Mouse (Mus musculus) CH12.LX (cell line): ENCODE data around the gene Cbr2. TPM values are rescaled to one million over a fixed set of nuclear protein-coding genes. Genes with fewer than 3 reads are reported as not detected.

Experiments
- DNase-seq: peaks from one replicate; pipeline ENCODE4 v3.0.0-alpha.2; 2013; ENCODE audit errors: extremely low read depth
- H3K27ac ChIP-seq: 2 replicates; pipeline ENCODE4 v1.5.1; 2012; ENCODE audit warnings: low read depth, mild to moderate bottlenecking, control low read depth, moderate library complexity; ENCODE audit not compliant: insufficient read depth
- H3K27me3 ChIP-seq: replicated peaks from 2 replicates; pipeline ENCODE3; 2012; ENCODE audit warnings: inconsistent platforms
- H3K36me3 ChIP-seq, 2 experiments: replicated peaks in 1 of 2; 2 replicates each; pipeline versions ENCODE3 to v1.6.1; 2012; ENCODE audit warnings: inconsistent platforms in 1 of 2, low read length in 1 of 2, mild to moderate bottlenecking in 1 of 2, mixed read lengths in 1 of 2, moderate library complexity in 1 of 2; ENCODE audit not compliant: control insufficient read depth in 1 of 2, insufficient read depth in 1 of 2
- H3K4me1 ChIP-seq, 2 experiments: 2 replicates each; pipeline ENCODE4 v1.6.1; 2012; ENCODE audit warnings: inconsistent platforms in 1 of 2, moderate library complexity in 1 of 2; ENCODE audit not compliant: insufficient read depth in 2 of 2, control insufficient read depth in 1 of 2
- H3K4me2 ChIP-seq: 2 replicates; pipeline ENCODE4 v1.6.1; 2012; ENCODE audit warnings: low read depth, mild to moderate bottlenecking, control low read depth; ENCODE audit not compliant: poor library complexity, insufficient read depth, severe bottlenecking
- H3K4me3 ChIP-seq, 3 experiments: fragments of 150-350 bp in 1 of 3; sonication (generic) in 1 of 3; replicated peaks in 1 of 3; 2 replicates each; pipeline versions ENCODE3 to v1.5.1; 2011 to 2012; ENCODE audit warnings: low read depth in 2 of 3, low read length in 2 of 3, mild to moderate bottlenecking in 2 of 3, moderate library complexity in 2 of 3, control low read depth in 1 of 3, improper control_type of control experiment in 1 of 3, inconsistent platforms in 1 of 3, mixed read lengths in 1 of 3; ENCODE audit not compliant: poor library complexity in 1 of 3
- H3K79me2 ChIP-seq: replicated peaks from 2 replicates; pipeline ENCODE4 v1.6.1; 2012; ENCODE audit warnings: mild to moderate bottlenecking, moderate library complexity; ENCODE audit not compliant: control insufficient read depth, poor library complexity, insufficient read depth, severe bottlenecking; ENCODE audit errors: extremely low read depth
- H3K9ac ChIP-seq: 2 replicates; pipeline ENCODE4 v1.6.1; 2012; ENCODE audit warnings: low read depth, mild to moderate bottlenecking, control low read depth, moderate library complexity; ENCODE audit not compliant: insufficient read depth
- H3K9me3 ChIP-seq: replicated peaks from 2 replicates; pipeline ENCODE3; 2012; ENCODE audit warnings: low read length, inconsistent platforms, mixed read lengths
- BHLHE40 ChIP-seq: IDR thresholded peaks from 2 replicates; pipeline ENCODE4 v1.6.1; 2011; ENCODE audit warnings: mild to moderate bottlenecking, low read depth, low read length, improper control_type of control experiment
- CHD1 ChIP-seq: IDR thresholded peaks from 2 replicates; pipeline ENCODE4 v1.6.1; 2012; ENCODE audit warnings: low read depth, low read length, improper control_type of control experiment, inconsistent platforms
- CHD2 ChIP-seq: IDR thresholded peaks from 2 replicates; pipeline ENCODE4 v1.6.1; 2011; ENCODE audit warnings: low read length, improper control_type of control experiment
- CTCF ChIP-seq, 2 experiments: IDR thresholded peaks in 1 of 2; conservative IDR thresholded peaks in 1 of 2; 2 replicates each; pipeline ENCODE4 v1.5.1; 2011 to 2012; ENCODE audit warnings: low read depth in 2 of 2, low read length in 2 of 2, improper control_type of control experiment in 1 of 2, inconsistent platforms in 1 of 2, mild to moderate bottlenecking in 1 of 2, moderate library complexity in 1 of 2
- ETS1 ChIP-seq: conservative IDR thresholded peaks from 2 replicates; pipeline ENCODE4 v1.6.1; 2012; ENCODE audit warnings: low read depth, mild to moderate bottlenecking, inconsistent platforms, low read length, improper control_type of control experiment, moderate library complexity
- GABPA ChIP-seq: IDR thresholded peaks from 2 replicates; pipeline ENCODE4 v1.6.1; 2012; ENCODE audit warnings: low read depth, low read length, improper control_type of control experiment, inconsistent platforms; ENCODE audit not compliant: insufficient replicate concordance
- HCFC1 ChIP-seq: IDR thresholded peaks from 2 replicates; pipeline ENCODE4 v1.6.1; 2012; ENCODE audit warnings: low read depth, mild to moderate bottlenecking, inconsistent platforms, low read length, improper control_type of control experiment
- IRF4 ChIP-seq: IDR thresholded peaks from 2 replicates; pipeline ENCODE4 v1.6.1; 2014; ENCODE audit warnings: low read depth, mild to moderate bottlenecking, inconsistent platforms, low read length, improper control_type of control experiment
- JUN ChIP-seq: IDR thresholded peaks from 2 replicates; pipeline ENCODE4 v1.6.1; 2011; ENCODE audit warnings: low read depth, mild to moderate bottlenecking, low read length, improper control_type of control experiment, moderate library complexity; ENCODE audit not compliant: insufficient read depth
- KAT2A ChIP-seq: IDR thresholded peaks from 2 replicates; pipeline ENCODE4 v1.6.1; 2012; ENCODE audit warnings: low read length, improper control_type of control experiment, inconsistent platforms; ENCODE audit not compliant: insufficient replicate concordance
- MAFK ChIP-seq: IDR thresholded peaks from 2 replicates; pipeline ENCODE4 v1.6.1; 2011; ENCODE audit warnings: low read length, improper control_type of control experiment; ENCODE audit not compliant: insufficient replicate concordance
- MAZ ChIP-seq: IDR thresholded peaks from 2 replicates; pipeline ENCODE4 v1.6.1; 2012; ENCODE audit warnings: low read depth, mild to moderate bottlenecking, inconsistent platforms, low read length, improper control_type of control experiment, moderate library complexity
- MEF2A ChIP-seq: IDR thresholded peaks from 2 replicates; pipeline ENCODE4 v1.6.1; 2014; ENCODE audit warnings: low read depth, mild to moderate bottlenecking, inconsistent platforms, low read length, improper control_type of control experiment, borderline replicate concordance
- MYC ChIP-seq: IDR thresholded peaks from 2 replicates; pipeline ENCODE4 v1.6.1; 2011; ENCODE audit warnings: low read depth, mild to moderate bottlenecking, improper control_type of control experiment, low read length
- NELFE ChIP-seq: IDR thresholded peaks from 2 replicates; pipeline ENCODE4 v1.6.1; 2011; ENCODE audit warnings: low read depth, low read length, improper control_type of control experiment
- PAX5 ChIP-seq: IDR thresholded peaks from 2 replicates; pipeline ENCODE4 v1.6.1; 2012; ENCODE audit warnings: low read length, inconsistent platforms, mixed read lengths
- POLR2A ChIP-seq: IDR thresholded peaks from 2 replicates; pipeline ENCODE4 v1.6.1; 2011; ENCODE audit warnings: low read depth, mild to moderate bottlenecking, improper control_type of control experiment, low read length
- POLR2AphosphoS2 ChIP-seq: IDR thresholded peaks from 2 replicates; pipeline ENCODE4 v1.6.1; 2011; ENCODE audit warnings: low read depth, low read length, improper control_type of control experiment
- TBP ChIP-seq: conservative IDR thresholded peaks from 2 replicates; pipeline ENCODE4 v1.6.1; 2011; ENCODE audit warnings: low read depth, low read length, improper control_type of control experiment
- UBTF ChIP-seq: IDR thresholded peaks from 2 replicates; pipeline ENCODE4 v1.6.1; 2012; ENCODE audit warnings: low read depth, mild to moderate bottlenecking, inconsistent platforms, low read length, improper control_type of control experiment, moderate library complexity
- USF2 ChIP-seq: conservative IDR thresholded peaks from 2 replicates; pipeline ENCODE4 v1.6.1; 2011; ENCODE audit warnings: low read depth, low read length, improper control_type of control experiment
- ZKSCAN1 ChIP-seq: IDR thresholded peaks from 2 replicates; pipeline ENCODE4 v1.6.1; 2012; ENCODE audit warnings: low read depth, inconsistent platforms, low read length, improper control_type of control experiment, borderline replicate concordance
- dilution Hi-C: fragments of 300-500 bp; cut with MboI; formaldehyde crosslinking; loops from 2 replicates; pipeline ENCODE4 v1.14.3; 2020; ENCODE audit warnings: low sequenced_read_pairs; ENCODE audit not compliant: extremely low pct_unique_long_range_greater_than_20kb, extremely low pct_ligation_motif_present
- in situ Hi-C: fragments of 300-500 bp; cut with MboI; formaldehyde crosslinking; loops from 3 replicates; pipeline ENCODE4 v1.14.3; 2019; ENCODE audit warnings: low sequenced_read_pairs, low pct_ligation_motif_present, low pct_unique_long_range_greater_than_20kb, mixed read lengths
- polyA plus RNA-seq: library from polyadenylated mRNA; unstranded; fragments of >175 nt; gene quantifications from 2 replicates; pipeline ENCODE4 v1.2.1, GENCODE M21; 2012; ENCODE audit warnings: low read depth; ENCODE audit not compliant: insufficient read length
- total RNA-seq, 2 experiments: library from RNA; depleted of rRNA; stranded (reverse); fragments of 300-350 nt in 1 of 2; fragments of >200 nt in 1 of 2; gene quantifications; 2 replicates each; pipeline ENCODE4 v1.2.3; 2012 to 2014

Gene Cbr2
- total and polyA plus RNA-seq, 3 experiments = 0.21 TPM; not detected in 2

GRCm38 (mm10) chr11:120706120-120706519 lies 25.8 kb downstream of the Cbr2 start:
- peaks cover 46 to 87% of the 10 kb centered on the region in 2 experiments for H3K36me3 ChIP-seq
- H3K27ac ChIP-seq = no peak overlapping the region
- no peak overlapping the region for H3K9ac ChIP-seq
- H3K27me3 ChIP-seq = no peaks in the 10 kb centered on the region
- TF ChIP-seq ETS1 (no peak), POLR2A (no peak), MAZ (no peak), IRF4 (no peak), NELFE (no peak), CHD1 (no peak), CHD2 (no peak), MEF2A (no peak), MYC (no peak), USF2 (no peak), JUN (no peak), BHLHE40 (no peak), KAT2A (no peak), UBTF (no peak), CTCF (conservative IDR thresholded peaks at IDR 0.05 in 1 of 2, IDR thresholded peaks at IDR 0.05 in 1 of 2; ENCODE audit: low read depth in 2 of 2, low read length in 2 of 2) (no peak), PAX5 (no peak), HCFC1 (no peak)
- dilution Hi-C loops (no loop called here), in situ Hi-C loops (no loop called here)
- no peak overlapping the region for H3K4me3 ChIP-seq
- no peaks in the 10 kb centered on the region for H3K79me2 ChIP-seq
- H3K9me3 ChIP-seq = no peaks in the 10 kb centered on the region
- DNase-seq = no peak
- no peak overlapping the region for H3K4me2 ChIP-seq
- H3K4me1 ChIP-seq = peaks cover 14 to 33% of the 10 kb centered on the region in 2 experiments

- dilution Hi-C loops = no loop called here
- H3K9me3 ChIP-seq = no peaks in the 10 kb centered on the region
- H3K4me2 ChIP-seq = no peak overlapping the region
- H3K27ac ChIP-seq = no peak overlapping the region
- H3K36me3 ChIP-seq = peaks cover 47 to 87% of the 10 kb centered on the region in 2 experiments
- no peaks in the 10 kb centered on the region for H3K79me2 ChIP-seq
- in situ Hi-C loops = no loop called here
- no peak for TF ChIP-seq IRF4
- TF ChIP-seq POLR2A = no peak
- TF ChIP-seq POLR2AphosphoS2 = no peak
- TF ChIP-seq GABPA = no peak
- TF ChIP-seq MYC = no peak
- TF ChIP-seq TBP = no peak
- TF ChIP-seq HCFC1 = no peak
- no peak for TF ChIP-seq MAFK
- TF ChIP-seq ZKSCAN1 = no peak
- no peak overlapping the region for H3K4me3 ChIP-seq
- no peak overlapping the region for H3K9ac ChIP-seq
- H3K4me1 ChIP-seq = peaks cover 14 to 36% of the 10 kb centered on the region in 2 experiments
- no peaks in the 10 kb centered on the region for H3K27me3 ChIP-seq
- no peak for DNase-seq
Measured at GRCm38 (mm10) chr11:120704486-120705325, 27.2 kb downstream of the Cbr2 start.
